ENCODE assay signal across 12 mouse cellular contexts in genomic region chr4:106959506-106960302, GRCm38 (mm10). TPM values are rescaled to one million over a fixed set of nuclear protein-coding genes. Genes with fewer than 3 reads are reported as not detected.
DNase-seq lines count a peak whose midpoint lies in the region; ATAC-seq lines count a peak whose summit lies in the region.
"Had no signal": no experiment of that assay in that cellular context is flagged by ENCODE, and none has a peak within 500 bp of the region (broad histone marks: within the 10 kb centered on the region; RNA-seq: fewer than 3 reads in every experiment).

No protein-coding gene starts in this region.

- H3K4me1 ChIP-seq in hindbrain, embryonic 11.5 days (replicated peaks; ENCODE audit: control insufficient read depth, insufficient read depth, low read length), result peaks cover 16% of the 10 kb centered on the region
- H3K4me1 ChIP-seq in midbrain, embryonic 16.5 days (ENCODE audit: control insufficient read depth, insufficient read depth, low read length), result peaks cover 44% of the 10 kb centered on the region

- WGBS in hindbrain, embryonic 11.5 days, result 80% methylated on average over 12 of the region's 12 CpGs
- WGBS in midbrain, embryonic 16.5 days, result 67% methylated on average over 12 of the region's 12 CpGs

- H3K27ac ChIP-seq in hindbrain, embryonic 11.5 days (ENCODE audit: low read depth, low read length), result peak overlapping the region; percentile 5; the same call in 1 of the 2 replicates
- H3K27ac ChIP-seq in midbrain, embryonic 16.5 days (ENCODE audit: low read length), result peak overlapping the region; percentile 6; the same call in 1 of the 2 replicates

- DNase-seq in Muller cell, postnatal 12 days (ENCODE audit: inconsistent ontology term), result peak; percentile 47
- peak; percentile 26 for DNase-seq in adrenal gland, postnatal 10 days
- DNase-seq in hindbrain, embryonic 11.5 days (ENCODE audit: low spot score), result no peak
- DNase-seq in layer of hippocampus, postnatal 25 days (ENCODE audit: extremely low spot score in 1 of 2, low spot score in 1 of 2), result no peak
- no peak for DNase-seq in embryo, embryonic 9.5 days (ENCODE audit: extremely low spot score)
- DNase-seq in cerebellum, adult 11 months, result no peak
- DNase-seq: cerebellum, postnatal 14 days; right cerebral cortex, adult 18-20 months; thymus, postnatal 14 days had no signal

- H3K4me2 ChIP-seq in hindbrain, embryonic 11.5 days (replicated peaks; ENCODE audit: low read depth, low read length), result no peak overlapping the region
- H3K4me2 ChIP-seq in midbrain, embryonic 16.5 days (ENCODE audit: low read length), result no peak overlapping the region

- no peak overlapping the region for H3K4me3 ChIP-seq in hindbrain, embryonic 11.5 days (ENCODE audit: low read depth, low read length)
- H3K4me3 ChIP-seq in midbrain, embryonic 16.5 days (ENCODE audit: low read depth, low read length), result no peak overlapping the region
- H3K4me3 ChIP-seq: erythroblast, embryonic 14.5 days; megakaryocyte, embryonic 14.5 days had no signal

- no peaks in the 10 kb centered on the region for H3K27me3 ChIP-seq in hindbrain, embryonic 11.5 days (ENCODE audit: control insufficient read depth, insufficient read depth, low read length)
- H3K27me3 ChIP-seq in midbrain, embryonic 16.5 days (ENCODE audit: control insufficient read depth, insufficient read depth, low read depth, low read length), result no peaks in the 10 kb centered on the region
- H3K27me3 ChIP-seq: megakaryocyte, embryonic 14.5 days had no signal

- no peak overlapping the region for H3K9ac ChIP-seq in hindbrain, embryonic 11.5 days (ENCODE audit: low read depth, low read length)
- H3K9ac ChIP-seq in midbrain, embryonic 16.5 days (ENCODE audit: low read depth, low read length), result no peak overlapping the region

- no peak for ATAC-seq in hindbrain, embryonic 11.5 days (ENCODE audit: low FRiP score)
- ATAC-seq in midbrain, embryonic 16.5 days, result no peak

- no peaks in the 10 kb centered on the region for H3K36me3 ChIP-seq in hindbrain, embryonic 11.5 days (ENCODE audit: control insufficient read depth, insufficient read depth, low read length)
- H3K36me3 ChIP-seq in midbrain, embryonic 16.5 days (ENCODE audit: control insufficient read depth, insufficient read depth, low read length), result no peaks in the 10 kb centered on the region

- no peaks in the 10 kb centered on the region for H3K9me3 ChIP-seq in hindbrain, embryonic 11.5 days (ENCODE audit: control insufficient read depth, low read length)
- no peaks in the 10 kb centered on the region for H3K9me3 ChIP-seq in midbrain, embryonic 16.5 days (replicated peaks; ENCODE audit: control insufficient read depth, low read length, poor library complexity, severe bottlenecking)
- H3K9me3 ChIP-seq: megakaryocyte, embryonic 14.5 days had no signal

RNA-seq across cellular contexts. Expression of gene Ssbp3, which starts 49.2 kb away (rescaled TPM):
- 10 to 100 TPM; 50.8 to 69.0 TPM for total RNA-seq in adrenal gland, postnatal 10 days (2021)
- polyA plus RNA-seq in hindbrain, embryonic 11.5 days (2014; fragmentation: Nextera tagmentation; extraction: Ambion mirVana), result 141 and 159 TPM in 2 replicates
- 129 and 164 TPM in 2 replicates for polyA plus RNA-seq in midbrain, embryonic 16.5 days (2015; fragmentation: Nextera tagmentation; extraction: Ambion mirVana)
- total RNA-seq in layer of hippocampus, postnatal 25 days (2021), result 100 to 1,000 TPM; 147 to 150 TPM

Comparison
In these comparisons a context has a peak if more than half of its experiments do, and no peak if none do; other contexts are left out.
1. DNase-seq: peak in Muller cell, postnatal 12 days (single experiment) and adrenal gland, postnatal 10 days (single experiment); none in hindbrain, embryonic 11.5 days (single experiment), layer of hippocampus, postnatal 25 days (0 of 2), embryo, embryonic 9.5 days (single experiment) and cerebellum, adult 11 months (single experiment).